Mouse (Mus musculus) spleen, adult 2 months (tissue): Measurements from ENCODE around the gene Scgb3a1. TPM values are rescaled to one million over a fixed set of nuclear protein-coding genes. Genes with fewer than 3 reads are reported as not detected.

Experiments
- DNase-seq, 2 experiments: peaks; one replicate each; pipeline versions ENCODE4 v3.0.0 to v3.0.0-alpha.2; 2012 to 2021; ENCODE audit warnings: low spot score in 2 of 2, low read depth in 1 of 2
- H3K27ac ChIP-seq: fragments of 200-500 bp; 2 replicates; pipeline ENCODE4 v1.5.1; 2012; ENCODE audit warnings: low read length, inconsistent platforms; ENCODE audit not compliant: insufficient read depth
- H3K27me3 ChIP-seq: fragments of 200-500 bp; 2 replicates; pipeline ENCODE4 v1.6.1; 2012; ENCODE audit warnings: mild to moderate bottlenecking, moderate library complexity, low read length, inconsistent platforms; ENCODE audit not compliant: control insufficient read depth, insufficient read depth
- H3K36me3 ChIP-seq: fragments of 200-500 bp; 2 replicates; pipeline ENCODE4 v1.6.1; 2012; ENCODE audit warnings: mild to moderate bottlenecking, low read length, inconsistent platforms; ENCODE audit not compliant: control insufficient read depth, insufficient read depth
- H3K4me1 ChIP-seq: fragments of 200-500 bp; 2 replicates; pipeline ENCODE4 v1.6.1; 2011; ENCODE audit warnings: inconsistent platforms; ENCODE audit not compliant: control insufficient read depth, insufficient read depth, insufficient read length
- H3K4me3 ChIP-seq: fragments of 200-500 bp; 2 replicates; pipeline ENCODE4 v1.5.1; 2011; ENCODE audit warnings: mild to moderate bottlenecking, inconsistent platforms; ENCODE audit not compliant: insufficient read depth, insufficient read length; ENCODE audit errors: extremely low read depth
- CTCF ChIP-seq: fragments of 200-500 bp; IDR thresholded peaks from 2 replicates; pipeline ENCODE4 v1.5.1; 2011; ENCODE audit warnings: mild to moderate bottlenecking, inconsistent platforms; ENCODE audit not compliant: insufficient read depth, insufficient read length, insufficient replicate concordance; ENCODE audit errors: extremely low read depth
- POLR2A ChIP-seq: fragments of 200-500 bp; IDR thresholded peaks from 2 replicates; pipeline ENCODE4 v1.6.1; 2011; ENCODE audit warnings: low read depth, low read length, inconsistent platforms
- WGBS: fragments of 180-500 bp; shearing (Covaris S2); methylation state at CpG from one replicate; pipeline ENCODE4 v1.1.7; 2018; 5-methylcytosine and 5-hydroxymethylcytosine counted together
- polyA plus RNA-seq: library from polyadenylated mRNA; depleted of rRNA; stranded (reverse); fragments of >200 nt; gene quantifications from 2 replicates; pipeline ENCODE4 v1.2.3, GENCODE M21; 2012

Scgb3a1 gene
- polyA plus RNA-seq, 1 experiment: 0.28 TPM

DNA sequence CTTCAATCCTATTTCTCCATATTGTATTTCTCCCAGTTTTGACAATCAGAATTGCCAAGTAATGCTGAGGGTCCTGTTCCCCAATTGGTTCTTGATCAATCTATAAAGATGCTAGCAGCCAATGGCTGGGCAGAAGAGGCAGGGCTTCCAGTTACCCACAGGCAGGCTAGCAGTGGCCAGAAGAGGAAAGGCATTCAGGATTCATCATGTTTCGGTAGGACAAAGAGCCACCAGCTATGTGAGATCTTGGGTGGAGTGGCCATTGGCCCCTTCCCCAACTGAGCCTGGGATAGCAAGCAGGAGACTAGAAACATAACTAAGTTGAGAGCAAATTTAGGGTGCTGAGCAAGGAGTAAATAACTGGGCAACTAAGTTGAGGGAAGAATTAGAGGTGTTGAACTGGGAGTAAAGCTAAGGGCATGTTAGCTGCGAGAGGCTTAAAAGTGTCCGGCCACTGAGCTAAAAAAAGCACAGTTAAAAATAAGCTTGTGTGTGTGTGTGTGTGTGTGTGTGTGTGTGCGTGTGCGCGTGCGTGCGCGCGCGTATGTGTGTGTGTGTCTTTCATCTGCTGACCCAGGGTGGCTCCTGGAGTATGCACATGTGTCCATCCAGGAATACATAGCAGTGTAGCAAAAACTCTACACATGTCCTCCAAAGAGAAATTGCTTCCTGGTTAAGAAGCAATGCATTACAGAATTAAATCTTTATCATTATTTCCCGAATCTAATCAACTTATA lies 21.0 kb downstream of the Scgb3a1 start:
- Histone ChIP-seq H3K4me1 (no peaks in the 10 kb centered on the region), H3K36me3 (peaks cover 40% of the 10 kb centered on the region), H3K4me3 (no peak overlapping the region), H3K27ac (no peak overlapping the region), H3K27me3 (no peaks in the 10 kb centered on the region)
- TF ChIP-seq POLR2A (no peak), CTCF (no peak)
- DNase-seq: no peak
- 98% methylated on average over 12 of the region's 12 CpGs for WGBS

DNA sequence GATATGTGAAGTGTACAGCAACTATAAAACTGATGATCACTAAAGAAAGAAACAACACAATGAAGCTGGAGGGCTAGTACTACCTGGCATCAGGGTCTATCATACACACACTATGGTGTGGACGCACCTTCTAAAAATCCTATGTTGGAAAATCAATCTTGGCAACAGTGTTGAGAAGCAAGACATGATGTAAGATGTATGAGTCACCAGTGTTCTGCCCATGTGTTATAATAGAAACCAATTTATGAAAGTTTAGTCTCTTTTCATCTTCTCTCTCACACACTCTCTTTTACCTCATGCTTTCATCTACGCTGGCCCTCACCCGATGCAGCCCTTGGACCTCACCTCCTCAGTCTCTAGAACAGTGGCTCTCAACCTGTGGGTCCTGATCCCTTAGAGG lies 31.6 kb downstream of the Scgb3a1 start:
- H3K4me3 ChIP-seq: no peak overlapping the region
- no peak for DNase-seq
- 92% methylated on average over 3 of the region's 3 CpGs for WGBS
- H3K27ac ChIP-seq: no peak overlapping the region
- peaks cover 6% of the 10 kb centered on the region for H3K36me3 ChIP-seq
- TF ChIP-seq POLR2A (no peak), CTCF (no peak)
- no peaks in the 10 kb centered on the region for H3K27me3 ChIP-seq
- H3K4me1 ChIP-seq: no peaks in the 10 kb centered on the region; the same call in 1 of the 2 replicates

DNA sequence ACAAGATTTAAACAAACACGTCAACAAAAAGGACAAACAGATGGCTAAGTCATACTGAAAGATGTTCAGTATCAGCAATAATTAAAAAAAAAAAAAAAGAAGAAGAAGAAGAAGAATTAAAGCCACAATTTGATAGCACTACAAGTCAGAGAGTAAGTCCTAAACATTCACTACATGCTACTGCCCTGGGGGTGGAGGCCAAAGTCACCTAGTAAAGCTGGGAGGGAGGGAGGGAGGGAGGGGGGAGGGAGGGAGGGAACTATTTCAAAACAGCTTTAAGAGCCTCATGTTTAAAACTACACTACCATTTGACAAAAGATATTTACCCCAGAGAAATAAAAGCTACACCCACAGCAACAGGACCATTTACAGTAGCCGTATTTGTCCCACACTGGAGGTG lies 32.3 kb downstream of the Scgb3a1 start:
- Histone ChIP-seq H3K36me3 (peaks cover 6% of the 10 kb centered on the region), H3K27me3 (no peaks in the 10 kb centered on the region), H3K4me3 (no peak overlapping the region), H3K27ac (no peak overlapping the region), H3K4me1 (no peaks in the 10 kb centered on the region; the same call in 1 of the 2 replicates)
- no peak for DNase-seq
- no peak for TF ChIP-seq POLR2A
- TF ChIP-seq CTCF: no peak
- WGBS: 88% methylated on average over 2 of the region's 2 CpGs

DNA sequence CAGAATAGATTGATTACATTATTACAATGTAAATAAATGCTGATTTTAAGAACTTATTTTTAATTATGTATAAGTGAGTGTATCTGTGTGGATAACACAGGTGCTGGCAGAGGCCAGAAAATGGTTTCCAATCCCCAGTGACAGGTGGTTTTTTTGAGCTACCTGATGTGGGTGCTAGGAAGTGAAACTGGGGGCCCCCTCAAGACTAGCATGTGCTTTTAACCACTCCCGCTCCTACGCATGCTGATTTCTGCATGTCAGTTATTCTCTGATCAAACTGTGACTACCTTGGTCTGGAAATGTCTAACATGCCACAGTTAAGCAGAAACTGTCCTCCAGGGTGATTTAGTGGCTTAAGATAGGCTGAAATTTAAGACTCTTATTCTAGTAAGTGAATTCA lies 33.1 kb downstream of the Scgb3a1 start:
- TF ChIP-seq CTCF (no peak), POLR2A (no peak)
- no peaks in the 10 kb centered on the region for H3K27me3 ChIP-seq
- peak; percentile 19 to 61 for DNase-seq
- H3K27ac ChIP-seq: no peak overlapping the region
- H3K4me1 ChIP-seq: no peaks in the 10 kb centered on the region; the same call in 1 of the 2 replicates
- no peak overlapping the region for H3K4me3 ChIP-seq
- 33% methylated on average over 2 of the region's 2 CpGs for WGBS
- peaks cover 6% of the 10 kb centered on the region for H3K36me3 ChIP-seq

DNA sequence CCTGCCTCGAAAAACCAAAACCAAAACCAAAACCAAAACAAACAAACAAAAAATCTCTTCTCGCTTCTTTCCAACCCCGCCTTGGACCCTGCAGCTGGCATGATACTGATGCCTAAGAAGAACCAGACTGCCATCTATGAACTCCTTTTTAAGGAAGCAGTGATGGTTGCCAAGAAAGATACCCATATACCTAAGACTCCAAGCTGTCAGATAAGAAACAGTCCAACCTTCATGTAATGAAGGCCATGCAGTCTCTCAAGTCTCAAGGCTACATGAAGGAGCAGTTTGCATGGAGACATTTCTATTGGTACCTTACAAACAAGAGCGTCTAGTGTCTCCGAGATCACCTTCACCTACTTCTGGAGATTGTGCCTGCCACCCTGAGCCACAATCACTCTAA lies 34.4 kb downstream of the Scgb3a1 start:
- WGBS: 74% methylated on average over 5 of the region's 5 CpGs
- Histone ChIP-seq H3K36me3 (peaks cover 14% of the 10 kb centered on the region), H3K4me1 (no peaks in the 10 kb centered on the region; the same call in 1 of the 2 replicates), H3K27ac (no peak overlapping the region), H3K4me3 (no peak overlapping the region), H3K27me3 (no peaks in the 10 kb centered on the region)
- TF ChIP-seq POLR2A (no peak), CTCF (no peak)
- no peak for DNase-seq

DNA sequence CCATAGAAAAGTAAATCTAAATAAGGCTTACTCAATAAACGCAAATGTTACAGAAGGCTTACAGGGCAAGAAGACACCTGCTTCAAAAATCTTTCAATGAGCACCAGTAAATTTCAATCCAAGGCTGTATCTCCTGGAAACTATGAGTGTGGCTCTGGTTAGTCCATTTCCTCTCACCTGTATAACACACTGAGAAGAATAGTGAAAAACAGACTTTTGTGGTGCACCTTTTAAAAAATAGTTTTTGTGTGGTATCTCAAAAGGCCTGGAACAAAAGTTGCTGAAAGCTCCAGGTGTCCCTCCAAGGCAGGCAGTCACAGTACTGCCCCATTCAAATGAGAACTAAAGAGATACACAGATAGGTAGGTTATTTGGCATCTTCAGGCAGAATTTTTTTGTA lies 35.7 kb downstream of the Scgb3a1 start:
- Histone ChIP-seq H3K4me1 (no peaks in the 10 kb centered on the region; the same call in 1 of the 2 replicates), H3K27me3 (no peaks in the 10 kb centered on the region), H3K36me3 (peaks cover 14% of the 10 kb centered on the region), H3K27ac (no peak overlapping the region), H3K4me3 (no peak overlapping the region)
- TF ChIP-seq CTCF (no peak), POLR2A (no peak)
- 86% methylated on average over 1 of the region's 1 CpGs for WGBS
- no peak for DNase-seq

DNA sequence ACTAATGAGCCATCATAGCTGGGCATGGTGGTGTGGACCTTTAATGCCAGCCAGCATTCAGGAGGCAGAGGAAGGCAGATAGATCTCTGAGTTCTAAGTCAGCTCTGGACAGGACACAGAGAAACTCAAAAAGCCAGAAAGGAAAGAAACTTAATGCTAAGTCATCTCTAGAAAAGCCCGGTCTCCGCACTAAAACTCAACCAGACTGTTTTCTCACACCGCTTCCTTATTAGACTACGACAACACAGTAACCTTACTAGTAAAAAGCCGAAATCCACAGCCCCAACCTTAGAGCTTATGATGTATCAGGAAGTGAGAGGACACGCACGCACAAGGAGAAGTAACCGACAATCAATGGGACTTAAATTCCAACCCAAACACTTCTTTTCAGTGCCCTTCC lies 38.6 kb downstream of the Scgb3a1 start:
- Histone ChIP-seq H3K27me3 (no peaks in the 10 kb centered on the region), H3K27ac (no peak overlapping the region), H3K4me3 (no peak overlapping the region), H3K36me3 (peaks cover 19% of the 10 kb centered on the region), H3K4me1 (peaks cover 1% of the 10 kb centered on the region; the same call in 1 of the 2 replicates)
- 92% methylated on average over 8 of the region's 8 CpGs for WGBS
- no peak for TF ChIP-seq CTCF
- TF ChIP-seq POLR2A: no peak
- DNase-seq: no peak
